Mouse (Mus musculus): Measurements from ENCODE around the gene Cda.

DNA sequence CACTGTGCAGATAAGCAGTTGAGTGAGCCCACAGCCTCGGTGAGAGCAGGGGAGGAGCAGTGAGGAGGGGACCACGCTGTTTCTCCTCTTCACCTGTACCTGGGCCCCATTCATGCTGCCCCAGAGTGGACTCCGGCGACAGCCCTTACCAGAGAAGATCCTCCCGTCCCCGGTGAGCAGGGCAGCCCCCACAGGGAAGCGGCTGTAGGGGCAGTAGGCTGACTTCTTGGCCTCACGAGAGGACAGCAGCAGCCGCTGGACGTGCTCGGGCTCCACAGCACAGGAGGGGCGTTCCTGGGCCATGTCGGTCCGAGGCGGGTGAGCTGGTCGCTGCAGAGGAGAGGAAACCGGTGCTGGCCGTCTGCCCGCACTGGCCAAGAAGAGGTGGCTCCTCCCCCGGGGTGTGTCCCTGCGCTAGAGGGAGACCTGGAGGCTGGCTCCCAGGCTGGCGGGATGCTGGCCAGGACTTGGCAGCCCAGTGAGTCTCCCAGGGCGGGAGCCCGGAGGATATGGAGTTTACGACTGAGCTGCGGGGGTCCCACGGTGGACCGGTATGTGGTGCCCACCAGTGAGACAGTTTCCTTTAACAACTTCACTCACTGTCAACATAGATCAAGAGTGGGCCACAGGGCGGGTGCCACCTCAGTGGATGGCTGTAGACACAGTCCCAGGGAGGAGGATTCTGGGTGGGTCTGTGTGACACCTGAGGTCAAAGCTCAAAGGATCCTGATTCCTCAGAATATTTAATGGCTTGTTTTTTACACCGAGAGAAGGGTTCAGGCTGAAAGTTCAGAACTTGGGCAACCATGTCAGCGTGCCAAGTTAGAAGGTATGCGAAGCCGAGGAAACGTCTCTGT is at the start of gene Cda:
- TF ChIP-seq POLR2A (IDR thresholded peaks at IDR 0.05; ENCODE audit: extremely low read depth, insufficient read depth, low read length), result no peak
- no peak for TF ChIP-seq CTCF (IDR thresholded peaks at IDR 0.05; ENCODE audit: extremely low read depth, insufficient read depth, low read length)
